Mouse (Mus musculus) spleen, adult 18-20 months (tissue): Measurements from ENCODE around the gene Hoxa3.

Source experiments
- DNase-seq, 2 experiments: peaks; one replicate each; pipeline ENCODE4 v3.0.0; 2022; ENCODE audit warnings: mixed read lengths in 2 of 2

Gene Hoxa3

GRCm38 (mm10) chr6:52246403-52246803 is 33.3 kb upstream of the Hoxa3 start:
- DNase-seq, result no peak

- no peak for DNase-seq
These were observed 32.6 kb upstream of the Hoxa3 start, which contains the start of gene Hoxa11 for GRCm38 (mm10) chr6:52245757-52246142. TSS of gene Hoxa11 (minus strand) at chr6:52245810.

- DNase-seq, result no peak
These were observed 32.1 kb upstream of the Hoxa3 start for GRCm38 (mm10) chr6:52245040-52245756.

- no peak for DNase-seq
These were observed 31.4 kb upstream of the Hoxa3 start for GRCm38 (mm10) chr6:52244471-52245039.

- DNase-seq, result no peak
These were observed 30.6 kb upstream of the Hoxa3 start for GRCm38 (mm10) chr6:52243681-52244121.

GRCm38 (mm10) chr6:52242801-52243332 is 29.7 kb upstream of the Hoxa3 start:
- DNase-seq, result no peak

GRCm38 (mm10) chr6:52241001-52241621 is 28.0 kb upstream of the Hoxa3 start:
- no peak for DNase-seq

- peak; percentile 59 to 76 for DNase-seq
These were observed 27.4 kb upstream of the Hoxa3 start, which contains the start of gene Hoxa10 for GRCm38 (mm10) chr6:52240389-52241000. TSS of gene Hoxa10 (minus strand) at chr6:52240854.

GRCm38 (mm10) chr6:52239625-52240388 is 26.7 kb upstream of the Hoxa3 start:
- no peak for DNase-seq

GRCm38 (mm10) chr6:52238976-52239375 is 25.8 kb upstream of the Hoxa3 start:
- no peak for DNase-seq

GRCm38 (mm10) chr6:52238155-52238545 is 25.0 kb upstream of the Hoxa3 start:
- DNase-seq, result no peak

- DNase-seq, result no peak
These were observed 24.4 kb upstream of the Hoxa3 start for GRCm38 (mm10) chr6:52237346-52238154.

- no peak for DNase-seq
These were observed 23.7 kb upstream of the Hoxa3 start for GRCm38 (mm10) chr6:52236806-52237205.

GRCm38 (mm10) chr6:52235866-52236265 is 22.7 kb upstream of the Hoxa3 start:
- no peak for DNase-seq

GRCm38 (mm10) chr6:52235267-52235666 is 22.1 kb upstream of the Hoxa3 start:
- DNase-seq, result no peak

GRCm38 (mm10) chr6:52234428-52235140 is 21.4 kb upstream of the Hoxa3 start:
- DNase-seq, result no peak

- DNase-seq, result no peak
These were observed 20.7 kb upstream of the Hoxa3 start for GRCm38 (mm10) chr6:52233546-52234427.

- no peak for DNase-seq
These were observed 19.9 kb upstream of the Hoxa3 start for GRCm38 (mm10) chr6:52232984-52233545.

- no peak for DNase-seq
These were observed 19.4 kb upstream of the Hoxa3 start for GRCm38 (mm10) chr6:52232568-52232965.
